Mouse (Mus musculus): Measurements from ENCODE around the gene Gdpd5.

DNA sequence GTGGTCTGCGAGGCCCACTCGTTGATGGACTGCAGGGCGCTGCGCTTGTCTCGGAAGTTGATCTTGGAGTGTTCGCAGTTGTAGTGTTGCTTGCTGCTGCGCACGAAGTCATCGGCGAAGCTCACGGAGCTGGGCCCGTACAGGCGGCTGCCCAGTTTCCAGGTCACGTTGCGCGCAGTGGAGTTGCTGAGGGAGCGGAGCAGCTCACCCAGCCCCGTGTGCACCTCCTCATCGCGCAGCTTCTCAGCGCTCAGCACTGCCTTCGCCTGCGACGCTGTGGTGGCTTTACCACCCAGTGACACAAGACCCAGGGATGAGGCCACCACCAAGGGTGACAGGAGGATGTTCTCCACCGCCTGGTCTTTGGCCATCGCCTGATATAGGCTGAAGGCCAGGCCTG lies 32.3 kb upstream of the Gdpd5 start:
- TF ChIP-seq CTCF (IDR thresholded peaks at IDR 0.05; ENCODE audit: low read depth) (no peak), EP300 (IDR thresholded peaks at IDR 0.05; ENCODE audit: low read depth) (no peak)
